8 mouse cellular contexts compared by ENCODE assay signal in genomic region chr11:117056958-117057357, GRCm38 (mm10). TPM values are rescaled to one million over a fixed set of nuclear protein-coding genes. Genes with fewer than 3 reads are reported as not detected.
A peak's percentile ranks its signal among the peaks of the same experiment; 100 is the strongest.
DNase-seq lines count a peak whose midpoint lies in the region; ATAC-seq and TF ChIP-seq lines count a peak whose summit lies in the region.

No protein-coding gene starts in this region.

- ATAC-seq in limb, embryonic 14.5 days (ENCODE audit: low FRiP score, low read depth): peak; percentile 30; the same call in 1 of the 2 replicates
- ATAC-seq in neural tube, embryonic 11.5 days (ENCODE audit: insufficient read depth, low FRiP score, low TSS enrichment): no peak

- no peaks in the 10 kb centered on the region for H3K27me3 ChIP-seq in kidney, adult 2 months (replicated peaks; ENCODE audit: control insufficient read depth, insufficient read depth, low read length)
- H3K27me3 ChIP-seq in limb, embryonic 14.5 days (ENCODE audit: control insufficient read depth, insufficient read depth, low read length): no peaks in the 10 kb centered on the region
- H3K27me3 ChIP-seq in neural tube, embryonic 11.5 days (ENCODE audit: control insufficient read depth, insufficient read depth, low read length): no peaks in the 10 kb centered on the region

- peak; percentile 94 for TF ChIP-seq CTCF in gastrocnemius, adult 2 months (IDR thresholded peaks at IDR 0.05)
- peak; percentile 72 for TF ChIP-seq CTCF in kidney, adult 2 months (conservative IDR thresholded peaks at IDR 0.05; ENCODE audit: insufficient read depth, insufficient read length, low read depth, low read length)

- no peaks in the 10 kb centered on the region for H3K4me1 ChIP-seq in kidney, adult 2 months (ENCODE audit: control insufficient read depth, insufficient read depth, low read length)
- peaks cover 4% of the 10 kb centered on the region; the same call in 1 of the 2 replicates for H3K4me1 ChIP-seq in limb, embryonic 14.5 days (ENCODE audit: control insufficient read depth, insufficient read depth, low read length)
- peaks cover 9% of the 10 kb centered on the region for H3K4me1 ChIP-seq in neural tube, embryonic 11.5 days (ENCODE audit: control insufficient read depth, insufficient read depth, low read length)

- H3K4me3 ChIP-seq in gastrocnemius, adult 2 months: no peak overlapping the region
- H3K4me3 ChIP-seq in kidney, adult 2 months (ENCODE audit: insufficient read depth, low read depth, low read length): no peak overlapping the region
- no peak overlapping the region for H3K4me3 ChIP-seq in limb, embryonic 14.5 days (replicated peaks; ENCODE audit: low read length)
- no peak overlapping the region for H3K4me3 ChIP-seq in neural tube, embryonic 11.5 days (ENCODE audit: low read depth, low read length)

- no peaks in the 10 kb centered on the region for H3K9me3 ChIP-seq in limb, embryonic 14.5 days (ENCODE audit: control insufficient read depth, low read length)
- no peaks in the 10 kb centered on the region for H3K9me3 ChIP-seq in neural tube, embryonic 11.5 days (ENCODE audit: control insufficient read depth, low read length)

- no peak overlapping the region for H3K4me2 ChIP-seq in limb, embryonic 14.5 days (replicated peaks; ENCODE audit: low read depth, low read length, severe bottlenecking)
- no peak overlapping the region for H3K4me2 ChIP-seq in neural tube, embryonic 11.5 days (ENCODE audit: low read depth)

- TF ChIP-seq POLR2A in kidney, adult 2 months (IDR thresholded peaks at IDR 0.05; ENCODE audit: low read depth, low read length): no peak
- no peak for TF ChIP-seq POLR2A in limb, embryonic 14.5 days (IDR thresholded peaks at IDR 0.05; ENCODE audit: borderline replicate concordance, extremely low read depth, insufficient read depth, insufficient read length)

- no peak overlapping the region for H3K27ac ChIP-seq in gastrocnemius, adult 2 months
- no peak overlapping the region for H3K27ac ChIP-seq in kidney, adult 2 months (ENCODE audit: insufficient read depth, low read depth, low read length)
- H3K27ac ChIP-seq in limb, embryonic 14.5 days (replicated peaks; ENCODE audit: low read depth, low read length): no peak overlapping the region
- H3K27ac ChIP-seq in neural tube, embryonic 11.5 days (ENCODE audit: low read depth, low read length): no peak overlapping the region

- peak; percentile 74 for DNase-seq in urinary bladder, postnatal 14 days (ENCODE audit: low spot score)
- no peak for DNase-seq in urinary bladder, postnatal 10 days (ENCODE audit: low spot score)
- peak; percentile 76 to 85 for DNase-seq in cerebellum, postnatal 25 days
- peak; percentile 57 for DNase-seq in gastrocnemius, adult 2 months
- peak; percentile 76 for DNase-seq in kidney, adult 2 months
- peak; percentile 82 for DNase-seq in limb, embryonic 14.5 days (ENCODE audit: low spot score)
- DNase-seq in neural tube, embryonic 11.5 days (ENCODE audit: low spot score): peak; percentile 78
- DNase-seq in testis, postnatal 14 days (ENCODE audit: low spot score): peak; percentile 51

- 12% methylated on average over 9 of the region's 9 CpGs for WGBS in kidney, adult 2 months
- 9% methylated on average over 9 of the region's 9 CpGs for WGBS in limb, embryonic 14.5 days
- 16% methylated on average over 9 of the region's 9 CpGs for WGBS in neural tube, embryonic 11.5 days

- intact Hi-C loops in gastrocnemius, adult 2 months (cut with DNase I): loop anchor here (1.0 kb wide), 2 partner anchors 139 to 172 kb away; partner anchors contain the start of gene Mgat5b

- H3K9ac ChIP-seq in limb, embryonic 14.5 days (ENCODE audit: low read depth, low read length, severe bottlenecking): no peak overlapping the region; the same call in 1 of the 2 replicates
- H3K9ac ChIP-seq in neural tube, embryonic 11.5 days (ENCODE audit: low read length): peak overlapping the region; percentile 23; the same call in 1 of the 2 replicates

- no peaks in the 10 kb centered on the region for H3K36me3 ChIP-seq in kidney, adult 2 months (ENCODE audit: control insufficient read depth, insufficient read depth, low read length)
- no peaks in the 10 kb centered on the region for H3K36me3 ChIP-seq in limb, embryonic 14.5 days (ENCODE audit: control insufficient read depth, insufficient read depth, low read length)
- no peaks in the 10 kb centered on the region for H3K36me3 ChIP-seq in neural tube, embryonic 11.5 days (ENCODE audit: control insufficient read depth, insufficient read depth, low read length)

RNA-seq across cellular contexts. Expression of gene Sec14l1, which starts 58.0 kb away (rescaled TPM):
- 10 to 100 TPM; 52.3 to 52.8 TPM for total RNA-seq in gastrocnemius, adult 2 months (2021)
- polyA plus RNA-seq in kidney, adult 2 months (2012; rRNA removed): 49.1 and 52.2 TPM in 2 replicates
- polyA plus RNA-seq in limb, embryonic 14.5 days (2012; rRNA removed): 72.5 and 85.2 TPM in 2 replicates
- polyA plus RNA-seq in limb, embryonic 14.5 days (2014; fragmentation: Nextera tagmentation; extraction: Ambion mirVana): 38.7 and 40.3 TPM in 2 replicates
- 41.5 and 44.2 TPM in 2 replicates for polyA plus RNA-seq in neural tube, embryonic 11.5 days (2014; fragmentation: Nextera tagmentation; extraction: Ambion mirVana)
